20 mouse cellular contexts compared by ENCODE assay signal in genomic region chr13:102674083-102674482, GRCm38 (mm10).
"Had no signal": no experiment of that assay in that cellular context is flagged by ENCODE, and none has a peak within 500 bp of the region (broad histone marks: within the 10 kb centered on the region; RNA-seq: fewer than 3 reads in every experiment).

No protein-coding gene starts in this region.

- H3K27ac ChIP-seq: liver, embryonic 15.5 days; lung, embryonic 15.5 days; macrophage; midbrain, embryonic 13.5 days; midbrain, embryonic 15.5 days; neural tube, embryonic 13.5 days; neural tube, embryonic 15.5 days had no signal

- H3K4me1 ChIP-seq: liver, embryonic 15.5 days; midbrain, embryonic 15.5 days; neural tube, embryonic 15.5 days had no signal

- H3K4me2 ChIP-seq: liver, embryonic 15.5 days; lung, embryonic 15.5 days; midbrain, embryonic 11.5 days; midbrain, embryonic 13.5 days; midbrain, embryonic 15.5 days; neural tube, embryonic 13.5 days; neural tube, embryonic 15.5 days had no signal

- H3K27me3 ChIP-seq: liver, embryonic 15.5 days; lung, embryonic 15.5 days; megakaryocyte, embryonic 14.5 days; midbrain, embryonic 13.5 days; midbrain, embryonic 15.5 days; neural tube, embryonic 13.5 days; neural tube, embryonic 15.5 days had no signal

- H3K4me3 ChIP-seq: liver, embryonic 15.5 days; lung, embryonic 15.5 days; megakaryocyte, embryonic 14.5 days; midbrain, embryonic 13.5 days; midbrain, embryonic 15.5 days; neural tube, embryonic 13.5 days; neural tube, embryonic 15.5 days had no signal

- H3K36me3 ChIP-seq: liver, embryonic 15.5 days; lung, embryonic 15.5 days; midbrain, embryonic 13.5 days; midbrain, embryonic 15.5 days; neural tube, embryonic 13.5 days; neural tube, embryonic 15.5 days had no signal

- H3K9me3 ChIP-seq: liver, embryonic 15.5 days; lung, embryonic 15.5 days; midbrain, embryonic 13.5 days; midbrain, embryonic 15.5 days; neural tube, embryonic 13.5 days; neural tube, embryonic 15.5 days had no signal

- H3K9ac ChIP-seq: liver, embryonic 15.5 days; liver, postnatal 0 days; lung, embryonic 15.5 days; midbrain, embryonic 13.5 days; midbrain, embryonic 15.5 days; neural tube, embryonic 13.5 days; neural tube, embryonic 15.5 days had no signal

- DNase-seq: liver, postnatal 0 days; lung, adult 2 months; lung, postnatal 14 days; lung, postnatal 36 days; right cerebral cortex, postnatal 25 days; right cerebral cortex, postnatal 4 days; spleen, adult 18-20 months; thymus, adult 18-20 months; thymus, postnatal 14 days; thymus, postnatal 36 days had no signal

- ATAC-seq: liver, postnatal 0 days; lung, postnatal 0 days; midbrain, embryonic 13.5 days; midbrain, embryonic 15.5 days had no signal
